Mouse (Mus musculus) kidney, adult 2 months (tissue): ENCODE measurements around the gene Tenm4.

Experiments
- CTCF ChIP-seq: fragments of 200-500 bp; conservative IDR thresholded peaks from 2 replicates; pipeline ENCODE4 v1.5.1; 2011; ENCODE audit warnings: low read depth, mild to moderate bottlenecking, control low read depth, low read length, moderate library complexity, mixed read lengths; ENCODE audit not compliant: insufficient read depth, insufficient read length
- POLR2A ChIP-seq: fragments of 200-500 bp; IDR thresholded peaks from one replicate; pipeline ENCODE4 v1.6.1; 2011; ENCODE audit warnings: low read depth, low read length, control low read depth

GRCm38 (mm10) chr7:96657101-96657830 lies 486.2 kb downstream of the Tenm4 start:
- TF ChIP-seq POLR2A (no peak), CTCF (no peak)
